Mouse (Mus musculus) midbrain, embryonic 16.5 days (tissue): ENCODE measurements around the gene Hoxd3. TPM values are rescaled to one million over a fixed set of nuclear protein-coding genes. Genes with fewer than 3 reads are reported as not detected.

Experiments used
- ATAC-seq: fragments of 200-750 bp; cut with Nextera tagmentation; 2 replicates; pipeline ENCODE4 v1.8.0; 2017; ENCODE audit warnings: moderate TSS enrichment
- H3K27ac ChIP-seq: fragments of 300-500 bp; sonication (generic); 2 replicates; pipeline ENCODE4 v1.5.1; 2014; ENCODE audit warnings: mild to moderate bottlenecking, low read length, mixed read lengths
- H3K27me3 ChIP-seq: fragments of 300-500 bp; sonication (generic); 2 replicates; pipeline ENCODE4 v1.6.1; 2014; ENCODE audit warnings: low read depth, low read length, mixed read lengths; ENCODE audit not compliant: control insufficient read depth, insufficient read depth
- H3K36me3 ChIP-seq: fragments of 300-500 bp; sonication (generic); 2 replicates; pipeline ENCODE4 v1.6.1; 2014; ENCODE audit warnings: mild to moderate bottlenecking, low read length, moderate library complexity, mixed read lengths; ENCODE audit not compliant: control insufficient read depth, insufficient read depth
- H3K4me1 ChIP-seq: fragments of 300-500 bp; sonication (generic); 2 replicates; pipeline ENCODE4 v1.6.1; 2014; ENCODE audit warnings: mild to moderate bottlenecking, low read length, mixed read lengths; ENCODE audit not compliant: control insufficient read depth, insufficient read depth
- H3K4me2 ChIP-seq: fragments of 300-500 bp; sonication (generic); 2 replicates; pipeline ENCODE4 v1.6.1; 2014; ENCODE audit warnings: mild to moderate bottlenecking, low read length, mixed read lengths
- H3K4me3 ChIP-seq: fragments of 300-500 bp; sonication (generic); 2 replicates; pipeline ENCODE4 v1.5.1; 2014; ENCODE audit warnings: low read depth, mild to moderate bottlenecking, low read length, moderate library complexity, mixed read lengths
- H3K9ac ChIP-seq: fragments of 300-500 bp; sonication (generic); 2 replicates; pipeline ENCODE4 v1.6.1; 2014; ENCODE audit warnings: low read depth, low read length, mixed read lengths
- H3K9me3 ChIP-seq: fragments of 300-500 bp; sonication (generic); replicated peaks from 2 replicates; pipeline ENCODE4 v1.6.1; 2014; ENCODE audit warnings: mild to moderate bottlenecking, low read length, mixed read lengths; ENCODE audit not compliant: control insufficient read depth, poor library complexity, severe bottlenecking
- WGBS: fragments of 180-500 bp; shearing (Covaris S2); extraction: QIAGEN DNeasy Blood & Tissue Kit; methylation state at CpG from one replicate; pipeline ENCODE4 v1.1.7; 2014; 5-methylcytosine and 5-hydroxymethylcytosine counted together
- polyA plus RNA-seq: library from polyadenylated mRNA; unstranded; fragments of >200 nt; fragmentation: Nextera tagmentation; extraction: Ambion mirVana; gene quantifications from 2 replicates; pipeline ENCODE4 v1.2.1, GENCODE M21; 2015

Gene Hoxd3
- polyA plus RNA-seq, 1 experiment from 2014 or later, result not detected

GRCm38 (mm10) chr2:74685059-74685603 lies 26.6 kb upstream of the Hoxd3 start:
- Histone ChIP-seq H3K4me3 (no peak overlapping the region), H3K27ac (no peak overlapping the region), H3K36me3 (no peaks in the 10 kb centered on the region), H3K9ac (no peak overlapping the region), H3K4me2 (no peak overlapping the region), H3K27me3 (peaks cover 85% of the 10 kb centered on the region), H3K4me1 (0 out of 2 replicates have a peak, but pooled peaks cover 6% of the 10 kb centered on the region), H3K9me3 (no peaks in the 10 kb centered on the region)
- 8% methylated on average over 4 of the region's 4 CpGs for WGBS
- no peak for ATAC-seq

DNA sequence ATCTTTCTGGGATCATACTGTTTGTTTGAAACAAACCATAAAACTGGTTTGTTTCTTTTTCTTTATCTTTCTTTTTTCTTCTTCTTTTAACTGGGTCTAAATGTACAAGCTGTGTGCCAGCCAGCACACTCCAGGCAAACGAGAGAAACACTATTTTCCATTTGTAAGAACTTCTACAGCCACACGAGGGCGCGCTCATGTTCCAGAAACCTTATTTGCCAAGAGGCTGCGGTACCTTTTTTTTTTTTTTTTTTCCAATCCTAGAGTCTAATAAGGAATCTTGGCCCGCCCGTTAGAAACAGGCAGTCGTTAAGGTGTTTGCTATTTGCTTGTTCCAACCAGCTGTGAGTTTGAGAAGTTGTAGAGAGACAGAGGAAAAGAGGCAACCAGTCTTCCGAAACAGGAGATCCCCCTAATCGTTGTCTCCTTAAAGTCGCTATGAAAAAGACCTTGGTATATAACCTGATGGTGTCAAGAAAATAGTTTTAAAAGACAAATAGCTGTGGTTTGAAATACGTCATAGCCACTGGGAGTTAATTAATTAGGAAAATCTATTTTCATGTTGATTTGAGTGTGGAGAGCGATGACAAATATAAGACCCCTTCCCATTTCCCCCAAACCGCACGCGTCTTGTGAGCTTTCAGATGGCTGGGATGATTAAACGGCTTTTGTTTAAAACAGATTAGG lies 25.3 kb upstream of the Hoxd3 start:
- Histone ChIP-seq H3K27ac (no peak overlapping the region), H3K36me3 (no peaks in the 10 kb centered on the region), H3K27me3 (peaks cover 80% of the 10 kb centered on the region), H3K4me1 (0 out of 2 replicates have a peak, but pooled peaks cover 6% of the 10 kb centered on the region), H3K9me3 (no peaks in the 10 kb centered on the region), H3K4me3 (no peak overlapping the region), H3K9ac (no peak overlapping the region), H3K4me2 (no peak overlapping the region)
- ATAC-seq, result no peak
- 3% methylated on average over 17 of the region's 17 CpGs for WGBS

DNA sequence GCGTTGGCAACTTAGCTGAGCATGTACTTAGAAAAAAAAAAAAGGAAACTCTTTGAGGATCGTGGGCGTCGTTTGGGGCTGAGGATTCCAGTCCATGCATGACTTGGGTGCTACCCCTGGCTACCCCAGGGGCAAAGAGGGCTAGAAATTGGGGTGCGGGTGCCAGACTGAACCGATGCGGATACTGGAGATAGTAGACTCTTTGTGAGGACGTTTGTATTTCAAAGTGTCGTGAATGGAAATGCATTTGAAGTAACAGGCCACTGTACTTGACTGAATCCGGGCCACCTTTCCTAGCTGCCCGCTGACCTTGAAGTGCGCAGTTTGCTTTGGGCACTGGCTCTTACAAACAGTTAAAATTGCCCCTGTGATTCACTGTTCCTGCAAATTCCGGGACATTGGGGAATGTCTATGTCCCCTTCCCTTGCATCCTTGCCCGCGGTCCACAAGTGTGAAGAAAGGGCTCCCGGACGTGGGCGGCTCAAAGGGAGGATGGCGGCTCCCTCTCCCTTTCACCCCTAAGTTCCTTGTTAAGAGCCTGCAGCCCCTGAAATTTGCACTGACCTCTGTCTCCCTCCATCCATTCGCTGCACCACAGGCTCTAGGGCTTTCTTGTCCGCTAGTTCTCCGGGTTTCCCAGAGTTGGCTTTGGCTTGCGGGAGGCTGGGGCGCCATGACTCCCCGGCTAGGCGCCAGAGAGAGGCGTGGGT lies 24.6 kb upstream of the Hoxd3 start:
- 2% methylated on average over 27 of the region's 27 CpGs for WGBS
- Histone ChIP-seq H3K27ac (no peak overlapping the region), H3K4me3 (no peak overlapping the region), H3K4me1 (0 out of 2 replicates have a peak, but pooled peaks cover 3% of the 10 kb centered on the region), H3K36me3 (no peaks in the 10 kb centered on the region), H3K9me3 (no peaks in the 10 kb centered on the region), H3K27me3 (peaks cover 79% of the 10 kb centered on the region), H3K9ac (no peak overlapping the region), H3K4me2 (no peak overlapping the region)
- ATAC-seq, result no peak

- Histone ChIP-seq H3K4me3 (no peak overlapping the region), H3K36me3 (no peaks in the 10 kb centered on the region), H3K9me3 (no peaks in the 10 kb centered on the region), H3K27me3 (peaks cover 79% of the 10 kb centered on the region), H3K27ac (no peak overlapping the region), H3K9ac (no peak overlapping the region), H3K4me2 (no peak overlapping the region), H3K4me1 (no peaks in the 10 kb centered on the region)
- ATAC-seq, result no peak
- under 1% methylated on average over 31 of the region's 31 CpGs for WGBS
Observed at GRCm38 (mm10) chr2:74687698-74688555, 23.8 kb upstream of the Hoxd3 start.

GRCm38 (mm10) chr2:74688795-74689573 lies 22.7 kb upstream of the Hoxd3 start:
- Histone ChIP-seq H3K4me3 (no peak overlapping the region), H3K4me2 (no peak overlapping the region), H3K36me3 (no peaks in the 10 kb centered on the region), H3K9ac (no peak overlapping the region), H3K27me3 (peaks cover 79% of the 10 kb centered on the region), H3K4me1 (no peaks in the 10 kb centered on the region), H3K27ac (no peak overlapping the region), H3K9me3 (no peaks in the 10 kb centered on the region)
- no peak for ATAC-seq
- WGBS, result 4% methylated on average over 12 of the region's 12 CpGs

- Histone ChIP-seq H3K36me3 (no peaks in the 10 kb centered on the region), H3K4me3 (no peak overlapping the region), H3K4me1 (no peaks in the 10 kb centered on the region), H3K9me3 (no peaks in the 10 kb centered on the region), H3K27me3 (peaks cover 79% of the 10 kb centered on the region), H3K4me2 (no peak overlapping the region), H3K9ac (no peak overlapping the region), H3K27ac (no peak overlapping the region)
- no peak for ATAC-seq
- WGBS, result under 1% methylated on average over 24 of the region's 24 CpGs
Observed at GRCm38 (mm10) chr2:74689574-74690337, 22.0 kb upstream of the Hoxd3 start.

GRCm38 (mm10) chr2:74690338-74690716 lies 21.4 kb upstream of the Hoxd3 start:
- Histone ChIP-seq H3K4me2 (no peak overlapping the region), H3K27ac (no peak overlapping the region), H3K27me3 (peaks cover 79% of the 10 kb centered on the region), H3K4me3 (no peak overlapping the region), H3K36me3 (no peaks in the 10 kb centered on the region), H3K9me3 (no peaks in the 10 kb centered on the region), H3K4me1 (no peaks in the 10 kb centered on the region), H3K9ac (no peak overlapping the region)
- 9% methylated on average over 8 of the region's 8 CpGs for WGBS
- no peak for ATAC-seq
